Mouse (Mus musculus) brain, embryonic 14.5 days (tissue): Measurements from ENCODE around the gene 1700080O16Rik.

Experiments
- CTCF ChIP-seq: fragments of 200-500 bp; IDR thresholded peaks from 2 replicates; pipeline ENCODE4 v1.5.1; 2012; ENCODE audit warnings: inconsistent platforms, mild to moderate bottlenecking, moderate library complexity, borderline replicate concordance; ENCODE audit not compliant: insufficient read depth, insufficient read length; ENCODE audit errors: extremely low read depth
- POLR2A ChIP-seq: fragments of 200-500 bp; IDR thresholded peaks from 2 replicates; pipeline ENCODE4 v1.6.1; 2012; ENCODE audit warnings: mild to moderate bottlenecking, inconsistent platforms, borderline replicate concordance; ENCODE audit not compliant: poor library complexity, insufficient read depth, insufficient read length, severe bottlenecking; ENCODE audit errors: extremely low read depth

DNA sequence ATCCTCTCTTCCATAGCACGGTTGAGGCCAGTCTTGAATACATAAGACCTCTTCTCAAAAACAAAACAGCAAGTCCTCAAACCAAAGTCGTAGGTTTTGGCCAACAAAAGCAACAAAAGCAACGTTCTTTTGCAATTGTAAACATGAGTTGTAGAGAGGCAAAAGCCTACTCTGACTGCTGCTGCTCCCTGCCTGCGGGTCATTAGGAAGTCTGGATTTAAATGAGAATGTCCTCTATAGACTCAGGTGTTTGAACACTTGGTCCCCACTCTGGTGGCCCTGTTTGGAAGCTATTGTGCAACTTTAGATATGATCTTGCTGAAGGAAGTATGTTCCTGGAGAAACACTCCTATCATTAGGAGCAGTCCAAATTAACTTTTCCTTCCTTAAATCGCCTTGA lies 34.5 kb downstream of the 1700080O16Rik start:
- TF ChIP-seq CTCF (no peak), POLR2A (no peak)
